Mouse (Mus musculus) thymus, postnatal 14 days (tissue): ENCODE measurements around the gene Vim.
"Not testable (repeated sequence)": the region's sequence is repeated elsewhere in the genome, so short reads cannot be mapped to it uniquely, and the experiment has no call there.

Source experiments
- DNase-seq: peaks from one replicate; pipeline ENCODE4 v3.0.0; 2021

The Vim gene

GRCm38 (mm10) chr2:13572101-13572553 is 1.6 kb upstream of the Vim start:
- no peak for DNase-seq

- DNase-seq: no peak
Measured at GRCm38 (mm10) chr2:13572647-13573407, 900 bp upstream of the Vim start.

- peak; percentile 74 for DNase-seq
Measured at GRCm38 (mm10) chr2:13574066-13574800, 506 bp downstream of the Vim start.

- DNase-seq: peak; percentile 74
Measured at GRCm38 (mm10) chr2:13574801-13575150, 1.0 kb downstream of the Vim start.

- peak; percentile 86 for DNase-seq
Measured at GRCm38 (mm10) chr2:13575287-13575801, 1.6 kb downstream of the Vim start.

- no peak for DNase-seq
Measured at GRCm38 (mm10) chr2:13575926-13576325, 2.2 kb downstream of the Vim start.

GRCm38 (mm10) chr2:13577399-13577798 is 3.7 kb downstream of the Vim start:
- DNase-seq: no peak

GRCm38 (mm10) chr2:13578473-13579152 is 4.9 kb downstream of the Vim start:
- DNase-seq: no peak

- no peak for DNase-seq
Measured at GRCm38 (mm10) chr2:13579315-13579714, 5.6 kb downstream of the Vim start.

- DNase-seq: peak; percentile 48
Measured at GRCm38 (mm10) chr2:13579991-13580390, 6.3 kb downstream of the Vim start.

GRCm38 (mm10) chr2:13582184-13582583 is 8.5 kb downstream of the Vim start:
- no peak for DNase-seq

- not testable (repeated sequence) for DNase-seq
Measured at GRCm38 (mm10) chr2:13583746-13584145, 10.0 kb downstream of the Vim start.

GRCm38 (mm10) chr2:13593328-13593727 is 19.6 kb downstream of the Vim start:
- no peak for DNase-seq

- no peak for DNase-seq
Measured at GRCm38 (mm10) chr2:13596965-13597656, 23.4 kb downstream of the Vim start.

GRCm38 (mm10) chr2:13598166-13598565 is 24.4 kb downstream of the Vim start:
- DNase-seq: no peak

GRCm38 (mm10) chr2:13603093-13603492 is 29.4 kb downstream of the Vim start:
- no peak for DNase-seq

- DNase-seq: not testable (repeated sequence)
Measured at GRCm38 (mm10) chr2:13603636-13604035, 29.9 kb downstream of the Vim start.

GRCm38 (mm10) chr2:13630136-13630832 is 56.6 kb downstream of the Vim start:
- DNase-seq: no peak
